Mouse (Mus musculus) embryonic facial prominence, embryonic 14.5 days (tissue): ENCODE measurements around the gene Trpm2. TPM values are rescaled to one million over a fixed set of nuclear protein-coding genes. Genes with fewer than 3 reads are reported as not detected.

Experiments
- ATAC-seq: fragments of 200-750 bp; cut with Nextera tagmentation; 2 replicates; pipeline ENCODE4 v1.8.0; 2017; ENCODE audit warnings: low read depth, moderate number of reproducible peaks, moderate TSS enrichment
- DNase-seq: peaks from one replicate; pipeline ENCODE4 v3.0.0-alpha.2; 2015; ENCODE audit warnings: low spot score
- H3K27ac ChIP-seq: fragments of 300-500 bp; sonication (generic); replicated peaks from 2 replicates; pipeline ENCODE4 v1.5.1; 2014; ENCODE audit warnings: low read depth, mild to moderate bottlenecking, low read length, moderate library complexity
- H3K27me3 ChIP-seq: fragments of 300-500 bp; sonication (generic); replicated peaks from 2 replicates; pipeline ENCODE4 v1.6.1; 2014; ENCODE audit warnings: low read length; ENCODE audit not compliant: control insufficient read depth, insufficient read depth
- H3K36me3 ChIP-seq: fragments of 300-500 bp; sonication (generic); 2 replicates; pipeline ENCODE4 v1.6.1; 2014; ENCODE audit warnings: low read length, mixed read lengths; ENCODE audit not compliant: control insufficient read depth, insufficient read depth
- H3K4me1 ChIP-seq: fragments of 300-500 bp; sonication (generic); 2 replicates; pipeline ENCODE4 v1.6.1; 2014; ENCODE audit warnings: antibody characterized with exemption, low read length; ENCODE audit not compliant: control insufficient read depth, insufficient read depth
- H3K4me2 ChIP-seq: fragments of 300-500 bp; sonication (generic); 2 replicates; pipeline ENCODE4 v1.6.1; 2014; ENCODE audit warnings: low read depth, mild to moderate bottlenecking, low read length, moderate library complexity, mixed read lengths
- H3K4me3 ChIP-seq: fragments of 300-500 bp; sonication (generic); 2 replicates; pipeline ENCODE4 v1.5.1; 2014; ENCODE audit warnings: low read depth, mild to moderate bottlenecking, low read length
- H3K9ac ChIP-seq: fragments of 300-500 bp; sonication (generic); 2 replicates; pipeline ENCODE4 v1.6.1; 2014; ENCODE audit warnings: low read depth, mild to moderate bottlenecking, low read length, moderate library complexity, mixed read lengths
- H3K9me3 ChIP-seq: fragments of 300-500 bp; sonication (generic); 2 replicates; pipeline ENCODE4 v1.6.1; 2016; ENCODE audit warnings: low read length; ENCODE audit not compliant: control insufficient read depth
- WGBS: fragments of 180-500 bp; shearing (Covaris S2); extraction: QIAGEN DNeasy Blood & Tissue Kit; methylation state at CpG from one replicate; pipeline ENCODE4 v1.1.7; 2014; 5-methylcytosine and 5-hydroxymethylcytosine counted together
- polyA plus RNA-seq: library from polyadenylated mRNA; unstranded; fragments of >200 nt; fragmentation: Nextera tagmentation; extraction: Ambion mirVana; gene quantifications from 2 replicates; pipeline ENCODE4 v1.2.1, GENCODE M21; 2014

The Trpm2 gene
- polyA plus RNA-seq, 1 experiment from 2014 or later, result 1.4 TPM

GRCm38 (mm10) chr10:78001796-78002195 lies 31.4 kb upstream of the Trpm2 start:
- no peak overlapping the region for H3K4me3 ChIP-seq
- H3K36me3 ChIP-seq, result peaks cover 74% of the 10 kb centered on the region
- H3K9ac ChIP-seq, result no peak overlapping the region
- no peaks in the 10 kb centered on the region for H3K9me3 ChIP-seq
- ATAC-seq (no peak), DNase-seq (no peak)
- 88% methylated on average over 11 of the region's 11 CpGs for WGBS
- H3K4me1 ChIP-seq, result peaks cover 4% of the 10 kb centered on the region; the same call in 1 of the 2 replicates
- H3K27me3 ChIP-seq, result no peaks in the 10 kb centered on the region
- H3K4me2 ChIP-seq, result no peak overlapping the region
- H3K27ac ChIP-seq, result no peak overlapping the region

- H3K4me3 ChIP-seq, result no peak overlapping the region
- no peak for ATAC-seq
- WGBS, result 89% methylated on average over 5 of the region's 5 CpGs
- H3K4me1 ChIP-seq, result no peaks in the 10 kb centered on the region
- no peak overlapping the region for H3K9ac ChIP-seq
- DNase-seq, result no peak
- no peak overlapping the region for H3K27ac ChIP-seq
- H3K36me3 ChIP-seq, result peaks cover 87% of the 10 kb centered on the region
- H3K27me3 ChIP-seq, result no peaks in the 10 kb centered on the region
- no peaks in the 10 kb centered on the region for H3K9me3 ChIP-seq
- no peak overlapping the region for H3K4me2 ChIP-seq
These were observed 29.8 kb upstream of the Trpm2 start for GRCm38 (mm10) chr10:78000200-78000599.

DNA sequence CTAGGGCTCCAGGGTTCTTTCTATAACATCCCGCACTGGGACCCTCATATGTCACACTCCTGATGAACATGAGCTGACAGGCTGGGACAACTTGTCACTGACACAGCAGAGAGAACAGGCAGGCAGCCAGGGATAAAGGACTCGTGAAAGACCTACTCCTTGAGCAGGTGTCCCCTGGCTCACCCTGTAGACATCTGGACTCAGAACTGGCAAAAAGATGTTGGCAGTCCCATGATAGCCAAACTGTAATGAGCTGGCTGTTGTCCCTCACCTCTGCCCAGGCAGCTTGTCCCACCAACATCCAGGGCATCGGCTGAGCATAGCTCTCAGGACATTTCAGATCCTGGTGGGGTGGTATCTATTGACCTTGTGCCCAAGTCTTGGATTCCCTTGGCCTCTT lies 25.3 kb upstream of the Trpm2 start:
- Histone ChIP-seq H3K36me3 (peaks cover 96% of the 10 kb centered on the region), H3K4me2 (no peak overlapping the region), H3K4me1 (no peaks in the 10 kb centered on the region), H3K9ac (no peak overlapping the region), H3K9me3 (no peaks in the 10 kb centered on the region), H3K27ac (no peak overlapping the region), H3K4me3 (no peak overlapping the region), H3K27me3 (no peaks in the 10 kb centered on the region)
- ATAC-seq (no peak), DNase-seq (no peak)
- 83% methylated on average over 3 of the region's 3 CpGs for WGBS

DNA sequence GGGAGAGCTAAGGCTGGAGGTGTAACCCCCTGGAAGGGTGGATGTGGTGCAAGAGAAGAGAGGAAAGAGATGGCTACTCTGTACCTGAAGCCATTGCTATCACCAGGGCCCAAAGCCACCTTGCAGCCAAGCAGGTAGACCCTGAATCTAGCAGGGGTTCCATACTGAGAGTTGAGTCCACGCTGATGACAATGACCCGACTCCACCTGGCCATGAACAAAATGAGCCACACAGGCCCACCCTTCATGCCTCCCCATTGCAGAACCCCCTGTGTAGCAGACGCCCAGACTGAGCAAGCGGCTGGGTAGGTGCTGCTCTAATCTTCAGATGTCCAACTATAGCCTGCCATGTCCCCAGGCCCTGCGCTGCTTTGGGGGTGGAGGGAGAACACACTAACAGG lies 15.4 kb upstream of the Trpm2 start:
- Histone ChIP-seq H3K27ac (no peak overlapping the region), H3K4me1 (no peaks in the 10 kb centered on the region), H3K36me3 (peaks cover 46% of the 10 kb centered on the region), H3K9ac (no peak overlapping the region), H3K4me2 (no peak overlapping the region), H3K27me3 (no peaks in the 10 kb centered on the region), H3K4me3 (no peak overlapping the region), H3K9me3 (no peaks in the 10 kb centered on the region)
- DNase-seq (no peak), ATAC-seq (no peak)
- 82% methylated on average over 5 of the region's 5 CpGs for WGBS

DNA sequence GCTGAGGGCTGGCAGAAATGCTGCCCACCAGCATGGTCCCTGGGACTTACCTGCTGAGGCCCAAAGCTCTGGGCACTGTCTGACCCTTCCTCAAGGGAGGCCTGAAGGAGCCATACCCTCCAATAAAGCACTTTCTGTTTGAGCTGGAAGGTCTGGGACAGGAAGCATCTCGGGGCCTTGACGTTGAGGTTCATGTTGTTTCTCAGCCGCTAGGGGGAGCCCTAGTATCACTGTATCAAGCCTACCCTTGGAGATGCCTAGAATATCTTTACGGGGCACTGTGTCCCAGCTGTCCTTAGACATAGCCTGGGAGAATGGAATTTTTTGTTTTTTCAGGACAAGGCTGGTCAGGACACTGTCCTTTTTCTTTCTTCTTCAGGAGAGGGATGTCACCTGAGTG lies 14.3 kb upstream of the Trpm2 start:
- 5% methylated on average over 4 of the region's 4 CpGs for WGBS

DNA sequence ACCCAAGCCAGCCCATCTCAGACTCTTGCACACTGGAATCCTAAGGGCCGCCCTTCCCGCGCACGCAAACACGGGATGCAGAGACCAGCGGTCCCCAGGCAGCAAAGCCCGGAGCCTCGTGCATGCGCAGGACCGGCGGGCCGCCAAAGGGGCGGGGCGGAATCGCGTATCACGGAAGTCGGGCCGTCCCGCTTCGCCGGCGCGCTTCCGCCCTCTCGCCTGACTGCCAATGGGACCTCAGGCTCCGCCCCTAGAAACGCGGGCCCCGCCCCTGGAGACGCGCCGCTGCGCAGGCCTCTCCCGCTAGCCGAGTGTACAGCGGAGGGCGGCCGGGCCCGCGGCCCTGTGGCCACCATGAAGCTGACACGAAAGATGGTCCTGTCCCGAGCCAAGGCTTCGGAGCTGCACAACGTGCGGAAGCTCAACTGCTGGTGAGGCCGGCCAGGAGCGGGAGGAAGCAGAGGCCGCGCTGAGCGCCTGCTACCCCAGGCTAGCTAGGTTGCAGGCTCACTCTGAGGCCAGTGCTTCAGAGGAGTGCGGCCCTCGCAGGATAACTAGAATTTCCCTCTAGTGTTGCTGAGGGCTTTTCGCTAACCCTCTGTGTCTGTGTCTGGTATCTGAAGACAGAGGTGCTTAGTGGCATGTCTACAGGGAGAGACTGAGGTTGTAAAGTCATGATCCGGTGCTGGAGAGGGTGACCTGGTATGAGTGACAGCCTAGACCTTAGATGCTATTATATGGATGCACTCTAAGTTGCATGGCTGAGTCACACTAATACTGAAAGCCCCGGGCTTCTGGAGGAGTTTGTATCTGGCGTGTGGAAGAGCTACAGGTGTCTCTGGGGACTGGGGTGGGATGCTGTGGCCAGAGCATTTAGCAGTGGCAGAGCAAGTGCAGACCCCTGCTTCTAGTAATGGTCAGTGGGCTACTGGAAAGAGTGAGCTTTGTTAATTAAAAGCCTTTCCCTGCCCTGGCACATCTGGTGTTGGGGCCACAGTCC lies 8.3 kb upstream of the Trpm2 start, which contains the start of gene 1810043G02Rik:
1810043G02Rik (plus strand) TSS at position 174 of the 1,000 bp plus-strand sequence.
- 1% methylated on average over 31 of the region's 57 CpGs for WGBS
- peaks cover 9% of the 10 kb centered on the region; the same call in 1 of the 2 replicates for H3K4me1 ChIP-seq
- peak; percentile 98 for DNase-seq
- peak within 1 kb of the TSS; percentile 69 for H3K4me2 ChIP-seq
- H3K9me3 ChIP-seq, result no peaks in the 10 kb centered on the region
- peak within 1 kb of the TSS; percentile 57 for H3K4me3 ChIP-seq
- H3K9ac ChIP-seq, result peak within 1 kb of the TSS; percentile 71
- H3K27ac ChIP-seq, result peak within 1 kb of the TSS; percentile 61; the same call in 1 of the 2 replicates
- 0 out of 2 replicates have a peak, but pooled peaks cover 6% of the 10 kb centered on the region for H3K36me3 ChIP-seq
- H3K27me3 ChIP-seq, result no peaks in the 10 kb centered on the region
- peak; percentile 98 for ATAC-seq

More for the DNA sequence above, 14.3 kb upstream of the Trpm2 start:
- Histone ChIP-seq H3K4me2 (no peak overlapping the region), H3K9me3 (no peaks in the 10 kb centered on the region), H3K4me1 (no peaks in the 10 kb centered on the region), H3K4me3 (no peak overlapping the region), H3K27ac (no peak overlapping the region), H3K9ac (no peak overlapping the region), H3K36me3 (peaks cover 40% of the 10 kb centered on the region), H3K27me3 (no peaks in the 10 kb centered on the region)
- DNase-seq (peak; percentile 88), ATAC-seq (peak; percentile 81)

DNA sequence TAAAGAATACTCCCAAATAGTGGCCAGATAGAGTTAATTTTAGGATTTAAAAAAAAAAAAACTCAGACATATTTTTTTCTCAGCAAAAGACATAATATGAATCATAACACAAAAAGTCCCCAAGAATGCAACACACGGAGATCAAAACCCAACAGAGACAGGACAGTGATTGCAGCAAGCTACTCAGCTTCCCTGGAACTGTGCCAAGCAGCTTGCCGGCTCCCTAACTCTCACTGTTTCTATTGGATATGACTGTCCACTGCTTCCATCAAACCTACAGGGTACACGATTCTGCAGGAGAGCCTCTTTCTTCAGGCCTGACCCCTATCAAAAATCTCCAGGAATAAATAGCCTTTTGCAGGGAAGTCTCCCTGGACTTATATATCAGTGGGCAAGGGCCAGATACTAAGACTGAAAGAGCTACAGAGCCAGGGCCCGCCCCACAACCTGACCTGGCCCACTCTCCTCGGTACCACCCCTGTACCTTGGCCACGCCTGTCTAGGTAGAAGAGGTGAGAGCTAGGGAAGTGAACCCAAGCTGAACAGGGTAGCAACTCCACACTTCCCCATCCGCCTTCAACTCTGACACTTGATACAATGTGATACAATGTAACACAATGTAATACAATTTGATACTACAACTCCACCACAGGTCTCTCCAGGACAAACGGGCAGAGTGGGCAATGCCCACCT lies 6.2 kb upstream of the Trpm2 start:
- H3K4me1 ChIP-seq, result peaks cover 9% of the 10 kb centered on the region; the same call in 1 of the 2 replicates
- H3K27ac ChIP-seq, result no peak overlapping the region
- no peaks in the 10 kb centered on the region for H3K27me3 ChIP-seq
- 0 out of 2 replicates have a peak, but pooled peaks cover 6% of the 10 kb centered on the region for H3K36me3 ChIP-seq
- no peak overlapping the region for H3K4me2 ChIP-seq
- ATAC-seq (no peak), DNase-seq (peak; percentile 42)
- no peaks in the 10 kb centered on the region for H3K9me3 ChIP-seq
- H3K9ac ChIP-seq, result no peak overlapping the region
- WGBS, result 61% methylated on average over 8 of the region's 8 CpGs
- H3K4me3 ChIP-seq, result no peak overlapping the region

DNA sequence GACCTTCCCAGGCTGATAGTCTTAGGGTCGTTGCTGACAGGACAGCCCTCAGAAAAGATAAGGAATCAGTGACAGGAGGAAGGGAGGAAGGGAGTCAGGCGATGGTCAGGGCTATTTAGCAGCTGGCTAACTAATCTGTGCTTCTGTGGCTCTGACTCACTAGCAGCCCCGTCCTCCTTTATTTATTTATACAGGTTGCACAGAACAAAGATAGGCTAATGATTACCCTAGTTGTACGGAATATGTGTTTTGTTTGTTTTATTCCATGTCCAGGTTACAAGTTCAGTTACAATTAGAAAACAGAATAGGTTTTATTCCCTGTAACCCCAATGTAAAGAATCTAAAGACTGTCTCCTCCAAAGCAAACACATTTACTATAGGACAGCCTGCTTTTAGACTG lies 5.3 kb upstream of the Trpm2 start:
- DNase-seq, result no peak
- Histone ChIP-seq H3K27me3 (peaks cover under 1% of the 10 kb centered on the region; the same call in 1 of the 2 replicates), H3K9me3 (no peaks in the 10 kb centered on the region), H3K9ac (no peak overlapping the region), H3K4me1 (peaks cover 9% of the 10 kb centered on the region; the same call in 1 of the 2 replicates), H3K27ac (no peak overlapping the region), H3K36me3 (0 out of 2 replicates have a peak, but pooled peaks cover 4% of the 10 kb centered on the region), H3K4me3 (no peak overlapping the region), H3K4me2 (no peak overlapping the region)
- 34% methylated on average over 4 of the region's 4 CpGs for WGBS
- no peak for ATAC-seq
